Mouse (Mus musculus) forebrain, postnatal 0 days (tissue): ENCODE results near the gene Abca9. TPM values are rescaled to one million over a fixed set of nuclear protein-coding genes. Genes with fewer than 3 reads are reported as not detected.

Source experiments
- ATAC-seq: fragments of 200-750 bp; cut with Nextera tagmentation; 2 replicates; pipeline ENCODE4 v1.8.0; 2017; ENCODE audit warnings: mild to moderate bottlenecking, moderate library complexity
- DNase-seq: peaks from one replicate; pipeline ENCODE4 v3.0.0-alpha.2; 2015
- H3K27ac ChIP-seq: fragments of 300-500 bp; sonication (generic); 2 replicates; pipeline ENCODE4 v1.5.1; 2014; ENCODE audit warnings: low read depth, mild to moderate bottlenecking, antibody characterized with exemption, low read length, moderate library complexity, mixed read lengths
- H3K27me3 ChIP-seq: fragments of 300-500 bp; sonication (generic); 2 replicates; pipeline ENCODE4 v1.6.1; 2014; ENCODE audit warnings: mild to moderate bottlenecking, low read length, mixed read lengths; ENCODE audit not compliant: insufficient read depth
- H3K36me3 ChIP-seq: fragments of 300-500 bp; sonication (generic); 2 replicates; pipeline ENCODE4 v1.6.1; 2014; ENCODE audit warnings: mild to moderate bottlenecking, moderate library complexity; ENCODE audit not compliant: insufficient read depth
- H3K4me1 ChIP-seq: fragments of 300-500 bp; sonication (generic); 2 replicates; pipeline ENCODE4 v1.6.1; 2014; ENCODE audit warnings: antibody characterized with exemption; ENCODE audit not compliant: insufficient read depth
- H3K4me2 ChIP-seq: fragments of 300-500 bp; sonication (generic); 2 replicates; pipeline ENCODE4 v1.6.1; 2014; ENCODE audit warnings: low read depth, mild to moderate bottlenecking, moderate library complexity
- H3K4me3 ChIP-seq: fragments of 300-500 bp; sonication (generic); 2 replicates; pipeline ENCODE4 v1.5.1; 2014; ENCODE audit warnings: low read depth, low read length, mixed read lengths
- H3K9ac ChIP-seq: fragments of 300-500 bp; sonication (generic); 2 replicates; pipeline ENCODE4 v1.6.1; 2014; ENCODE audit warnings: mild to moderate bottlenecking
- H3K9me3 ChIP-seq: fragments of 300-500 bp; sonication (generic); 2 replicates; pipeline ENCODE4 v1.6.1; 2016; ENCODE audit warnings: low read length
- CTCF ChIP-seq: sonication (generic); IDR thresholded peaks from 2 replicates; pipeline ENCODE4 v1.5.1; 2016; ENCODE audit warnings: antibody characterized with exemption, control low read depth, low read depth
- WGBS: fragments of 180-500 bp; shearing (Covaris S2); extraction: QIAGEN DNeasy Blood & Tissue Kit; methylation state at CpG from one replicate; pipeline ENCODE4 v1.1.7; 2014; 5-methylcytosine and 5-hydroxymethylcytosine counted together
- polyA plus RNA-seq: library from polyadenylated mRNA; unstranded; fragments of >200 nt; fragmentation: Nextera tagmentation; extraction: Ambion mirVana; gene quantifications from 2 replicates; pipeline ENCODE4 v1.2.1, GENCODE M21; 2015
- total RNA-seq: library from RNA; depleted of rRNA; stranded (reverse); fragments of >200 nt; gene quantifications from 2 replicates; pipeline ENCODE4 v1.2.3, GENCODE M21; 2014; rRNA removed

Gene Abca9
- total RNA-seq (8.6 and 10.9 TPM in 2 replicates), polyA plus RNA-seq (1.7 and 2.4 TPM in 2 replicates)

DNA sequence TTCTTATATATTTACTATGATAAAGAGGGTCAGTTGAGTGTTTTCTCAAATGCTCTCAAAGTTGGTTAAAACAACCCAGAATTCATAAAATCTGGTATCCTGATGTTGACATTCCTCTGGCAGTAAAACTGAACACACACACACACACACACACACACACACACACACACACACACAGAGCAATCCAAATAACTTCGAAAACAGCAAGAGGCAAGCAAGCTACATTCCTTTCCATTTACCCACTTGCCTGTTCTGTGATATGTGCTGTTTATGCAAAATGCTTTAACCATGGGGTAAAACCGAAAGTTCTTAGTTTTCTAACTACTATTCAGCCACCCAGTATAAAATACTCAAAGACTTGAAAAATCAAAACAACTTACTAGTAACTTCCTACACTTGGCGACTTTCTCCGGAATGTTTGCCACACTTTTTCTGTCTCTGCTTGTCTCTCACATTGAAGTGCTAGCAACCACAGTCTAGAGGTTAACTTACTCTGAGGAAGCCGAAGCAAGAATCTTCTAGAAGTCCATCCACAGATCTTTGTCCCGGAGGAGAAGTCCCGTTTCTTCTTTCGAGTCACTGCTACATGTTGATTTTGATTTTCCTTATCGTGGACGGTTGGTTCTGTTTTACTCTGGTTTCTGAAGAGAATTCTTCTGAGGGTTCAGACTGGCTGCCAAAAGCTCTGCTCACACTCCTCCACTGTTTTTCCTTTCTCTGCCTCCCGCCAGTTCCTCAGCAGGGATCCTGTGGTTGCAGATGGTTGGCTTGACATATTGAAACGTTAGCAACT is at the start of gene Abca9:
Gene Abca9 (minus strand): TSS at position 738 of the 793 bp plus-strand sequence.
- Histone ChIP-seq H3K27ac (0 out of 2 replicates have a peak within 1 kb of the TSS, but pooled peaks have one; percentile 29), H3K4me1 (no peaks in the 10 kb centered on the region), H3K4me3 (no peak within 1 kb of the TSS), H3K36me3 (no peaks in the 10 kb centered on the region), H3K4me2 (0 out of 2 replicates have a peak within 1 kb of the TSS, but pooled peaks have one; percentile 0), H3K9me3 (no peaks in the 10 kb centered on the region), H3K27me3 (no peaks in the 10 kb centered on the region), H3K9ac (no peak within 1 kb of the TSS)
- peak; percentile 40 for DNase-seq
- ATAC-seq: peak; percentile 34; the same call in 1 of the 2 replicates
- 42% methylated on average over 12 of the region's 12 CpGs for WGBS
- TF ChIP-seq CTCF: no peak

DNA sequence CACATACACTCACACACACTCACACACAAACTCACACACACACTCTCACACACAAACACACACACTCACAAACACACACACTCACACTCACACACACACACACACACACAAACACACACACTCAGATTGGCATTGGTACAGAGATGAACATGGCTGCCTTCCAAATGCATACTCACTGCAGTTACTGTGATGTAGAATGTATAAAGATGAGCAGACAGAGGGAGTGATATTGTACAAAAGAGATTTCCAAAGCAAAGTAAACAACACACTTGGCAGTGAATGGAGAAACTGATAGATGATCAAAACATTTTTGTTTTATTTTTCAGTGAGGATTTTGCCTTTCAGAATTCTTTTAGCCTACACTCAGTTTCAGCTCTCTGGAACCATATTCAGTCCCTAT is 49.1 kb upstream of the Abca9 start:
- no peak overlapping the region for H3K4me3 ChIP-seq
- H3K4me1 ChIP-seq: no peaks in the 10 kb centered on the region
- H3K27me3 ChIP-seq: no peaks in the 10 kb centered on the region
- no peak for DNase-seq
- no peak for TF ChIP-seq CTCF
- no peak overlapping the region for H3K9ac ChIP-seq
- no peaks in the 10 kb centered on the region for H3K9me3 ChIP-seq
- no peak overlapping the region for H3K4me2 ChIP-seq
- no peak for ATAC-seq
- no peaks in the 10 kb centered on the region for H3K36me3 ChIP-seq
- H3K27ac ChIP-seq: no peak overlapping the region

DNA sequence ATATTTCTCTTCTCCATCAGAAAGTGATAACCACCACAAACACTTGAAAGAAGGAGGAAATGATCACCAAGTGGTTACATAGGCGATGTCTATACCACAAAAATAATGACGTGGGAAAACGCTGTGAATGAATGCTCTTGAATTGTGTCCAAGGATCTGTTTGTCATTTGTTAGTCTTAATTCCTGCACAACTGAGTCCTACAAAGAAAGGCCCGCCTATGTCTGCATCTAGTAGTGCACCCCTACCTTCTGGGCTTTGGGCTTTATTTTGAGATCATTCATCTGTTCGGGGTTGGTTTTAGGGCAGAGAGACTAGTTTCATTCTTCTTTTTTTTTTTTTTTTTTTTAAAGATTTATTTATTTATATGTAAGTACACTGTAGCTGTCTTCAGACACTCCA is 35.9 kb upstream of the Abca9 start:
- ATAC-seq (no peak), DNase-seq (no peak)
- Histone ChIP-seq H3K9me3 (no peaks in the 10 kb centered on the region), H3K4me1 (no peaks in the 10 kb centered on the region), H3K9ac (no peak overlapping the region), H3K27ac (no peak overlapping the region), H3K4me2 (no peak overlapping the region), H3K27me3 (no peaks in the 10 kb centered on the region), H3K4me3 (no peak overlapping the region), H3K36me3 (no peaks in the 10 kb centered on the region)
- no peak for TF ChIP-seq CTCF
- WGBS: 84% methylated on average over 5 of the region's 5 CpGs

DNA sequence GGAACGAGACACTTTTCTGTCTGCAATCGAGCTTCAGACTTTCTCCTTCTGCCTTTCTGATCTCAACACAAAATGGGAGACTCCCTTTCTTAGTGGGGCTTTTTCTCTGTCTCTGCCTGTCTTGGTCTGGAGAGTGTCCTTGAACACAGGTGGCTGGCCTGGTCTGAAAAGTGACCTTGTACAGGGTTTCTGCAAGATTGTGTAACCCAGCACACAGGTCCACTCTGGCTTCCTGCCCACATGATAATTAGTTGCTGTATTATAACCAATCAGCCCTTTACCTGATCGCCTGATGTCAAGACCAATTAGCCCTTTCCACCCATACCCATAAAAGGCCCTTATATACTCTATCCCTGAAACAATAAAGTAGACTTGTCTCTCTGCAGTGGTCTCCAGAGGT is 30.9 kb upstream of the Abca9 start:
- H3K9me3 ChIP-seq: no peaks in the 10 kb centered on the region
- H3K27me3 ChIP-seq: no peaks in the 10 kb centered on the region
- TF ChIP-seq CTCF: no peak
- 82% methylated on average over 3 of the region's 3 CpGs for WGBS
- H3K27ac ChIP-seq: no peak overlapping the region
- ATAC-seq: no peak
- no peaks in the 10 kb centered on the region for H3K4me1 ChIP-seq
- no peaks in the 10 kb centered on the region for H3K36me3 ChIP-seq
- H3K4me3 ChIP-seq: no peak overlapping the region
- DNase-seq: no peak
- H3K9ac ChIP-seq: no peak overlapping the region
- no peak overlapping the region for H3K4me2 ChIP-seq

DNA sequence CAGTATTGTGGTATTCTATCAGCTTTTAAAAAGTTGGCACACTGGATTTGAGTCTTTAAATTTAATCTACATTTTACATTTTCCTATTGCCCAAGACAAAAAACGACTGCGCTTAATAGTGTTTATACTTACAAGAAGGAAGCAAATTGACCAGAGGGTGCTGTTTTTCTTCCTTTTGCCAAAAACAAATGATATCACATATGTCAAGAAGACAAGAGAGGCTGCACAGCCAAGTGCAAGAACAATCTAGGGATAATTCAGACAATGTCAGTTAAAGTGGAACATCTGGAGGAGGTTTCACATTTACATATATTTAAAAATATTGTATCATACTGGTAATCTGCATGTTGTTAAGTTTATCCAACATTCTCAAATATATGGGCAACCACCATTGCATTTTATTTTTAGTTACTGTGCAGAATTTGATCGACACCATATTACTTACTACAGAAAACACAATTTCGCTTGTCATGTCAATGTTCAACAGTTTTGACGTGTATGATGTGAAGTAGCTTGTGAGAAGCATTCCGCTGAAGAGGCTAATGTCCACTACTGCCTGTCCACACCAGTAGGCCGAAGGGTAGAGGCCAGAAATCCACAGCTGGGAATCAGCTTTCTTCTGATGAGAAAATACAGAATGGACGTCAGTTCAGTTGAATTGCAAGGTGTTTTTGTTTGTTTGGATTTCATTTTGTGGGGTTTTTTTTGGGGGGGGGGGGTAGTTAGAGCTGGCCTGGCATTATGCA is 28.7 kb upstream of the Abca9 start:
- Histone ChIP-seq H3K27me3 (no peaks in the 10 kb centered on the region), H3K4me2 (no peak overlapping the region), H3K9ac (no peak overlapping the region), H3K4me3 (no peak overlapping the region), H3K27ac (no peak overlapping the region), H3K4me1 (no peaks in the 10 kb centered on the region), H3K36me3 (no peaks in the 10 kb centered on the region), H3K9me3 (no peaks in the 10 kb centered on the region)
- no peak for ATAC-seq
- no peak for DNase-seq
- no peak for TF ChIP-seq CTCF
- WGBS: 86% methylated on average over 8 of the region's 8 CpGs

DNA sequence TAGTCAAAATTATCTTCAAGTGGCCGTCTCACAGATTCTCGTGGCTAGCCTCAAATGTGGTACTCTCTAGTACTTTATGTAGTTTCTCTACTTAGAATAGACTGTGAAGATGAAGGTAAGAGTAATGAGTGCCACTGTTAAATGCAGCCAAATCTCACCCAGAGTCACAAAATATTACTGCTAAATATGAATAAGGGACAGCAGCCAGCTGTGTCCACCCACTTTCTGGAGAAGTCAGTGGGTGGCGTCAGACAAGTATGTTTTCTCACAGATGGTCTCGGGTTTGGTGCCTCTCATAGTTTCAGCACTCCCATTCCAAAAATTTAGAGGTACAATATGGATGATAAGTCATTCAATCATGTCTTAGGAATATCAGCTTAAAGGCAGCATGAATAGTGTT is 27.3 kb upstream of the Abca9 start:
- Histone ChIP-seq H3K27ac (no peak overlapping the region), H3K4me2 (no peak overlapping the region), H3K9me3 (no peaks in the 10 kb centered on the region), H3K9ac (no peak overlapping the region), H3K27me3 (no peaks in the 10 kb centered on the region), H3K36me3 (no peaks in the 10 kb centered on the region), H3K4me3 (no peak overlapping the region), H3K4me1 (no peaks in the 10 kb centered on the region)
- TF ChIP-seq CTCF: no peak
- no peak for DNase-seq
- 89% methylated on average over 4 of the region's 4 CpGs for WGBS
- no peak for ATAC-seq

DNA sequence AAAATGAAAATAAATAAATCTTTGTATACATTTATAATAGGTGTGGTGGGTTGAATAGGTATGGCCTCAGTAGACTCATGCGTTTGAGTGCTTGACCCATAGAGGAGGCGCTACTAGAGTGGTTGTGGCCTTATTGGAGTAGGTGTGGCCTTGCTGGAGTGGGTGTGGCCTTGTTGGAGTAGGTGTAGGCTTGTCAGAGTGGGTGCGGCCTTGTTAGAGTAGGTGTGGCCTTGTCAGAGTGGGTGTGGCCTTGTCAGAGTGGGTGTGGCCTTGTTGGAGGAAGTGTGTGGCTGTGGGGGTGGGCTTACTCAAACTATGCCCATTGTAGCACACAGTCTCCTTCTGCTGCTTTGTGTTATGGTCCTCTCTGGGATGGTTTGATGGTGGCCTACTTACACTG is 3.2 kb upstream of the Abca9 start:
- Histone ChIP-seq H3K4me3 (no peak overlapping the region), H3K27me3 (no peaks in the 10 kb centered on the region), H3K9ac (no peak overlapping the region), H3K9me3 (no peaks in the 10 kb centered on the region), H3K36me3 (no peaks in the 10 kb centered on the region), H3K4me2 (no peak overlapping the region), H3K4me1 (no peaks in the 10 kb centered on the region), H3K27ac (no peak overlapping the region)
- no peak for TF ChIP-seq CTCF
- DNase-seq: no peak
- WGBS: 96% methylated on average over 3 of the region's 3 CpGs
- ATAC-seq: no peak
